Mouse (Mus musculus): ENCODE measurements around the gene Tex52. TPM values are rescaled to one million over a fixed set of nuclear protein-coding genes. Genes with fewer than 3 reads are reported as not detected.

The Tex52 gene
- polyA plus RNA-seq, 1 experiment from 2014 or later, result 0.28 TPM

DNA sequence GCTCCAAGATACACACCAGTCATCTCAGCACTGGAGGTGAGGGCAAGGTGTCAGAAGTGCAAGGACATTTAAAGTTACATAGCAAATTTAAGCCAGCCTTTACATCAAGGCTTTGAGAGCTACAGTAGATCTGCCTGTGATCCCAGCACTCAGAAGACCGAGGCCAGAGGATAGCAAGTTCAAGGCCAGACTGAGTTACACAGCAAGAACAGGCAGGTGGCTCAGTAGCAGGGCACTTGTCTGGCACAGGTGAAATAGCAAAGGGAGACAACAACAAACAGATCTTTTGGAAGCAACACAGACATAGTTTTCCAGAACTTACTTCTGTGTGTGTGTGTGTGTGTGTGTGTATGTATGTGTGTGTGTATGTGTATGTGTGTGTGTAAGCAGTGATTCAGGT lies 42.8 kb downstream of the Tex52 start:
- Histone ChIP-seq H3K36me3 (no peaks in the 10 kb centered on the region), H3K9ac (no peak overlapping the region), H3K9me3 (no peaks in the 10 kb centered on the region), H3K27ac (no peak overlapping the region), H3K4me3 (replicated peaks) (no peak overlapping the region), H3K4me1 (no peaks in the 10 kb centered on the region), H3K4me2 (no peak overlapping the region), H3K27me3 (replicated peaks) (no peaks in the 10 kb centered on the region)
- ATAC-seq (ENCODE audit: insufficient read depth, low FRiP score, low read depth), result no peak
- WGBS, result 89% methylated on average over 1 of the region's 1 CpGs

DNA sequence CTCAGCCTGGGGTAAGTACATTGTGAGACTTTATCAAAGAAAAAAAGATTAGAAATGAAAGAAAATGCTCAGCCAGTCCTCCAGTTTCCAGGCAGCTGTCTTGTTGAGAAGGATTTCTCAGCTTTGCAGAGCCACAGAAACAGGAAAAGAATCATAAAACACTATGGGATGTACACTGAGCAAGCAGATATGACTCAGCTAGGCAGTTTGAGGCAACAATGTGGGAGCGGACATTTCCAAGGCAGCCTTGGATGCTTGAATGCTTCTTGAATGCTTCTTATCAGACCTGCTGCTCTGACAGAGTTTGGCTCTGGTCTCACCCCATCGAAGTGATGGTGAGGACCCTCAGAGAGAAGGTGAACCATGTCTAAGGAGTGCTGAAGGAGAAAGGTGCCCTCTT lies 45.8 kb downstream of the Tex52 start:
- 71% methylated on average over 2 of the region's 2 CpGs for WGBS
- Histone ChIP-seq H3K4me1 (no peaks in the 10 kb centered on the region), H3K4me2 (no peak overlapping the region), H3K9ac (no peak overlapping the region), H3K4me3 (replicated peaks) (no peak overlapping the region), H3K9me3 (no peaks in the 10 kb centered on the region), H3K27me3 (replicated peaks) (no peaks in the 10 kb centered on the region), H3K27ac (0 out of 2 replicates have a peak overlapping the region, but pooled peaks have one; percentile 3), H3K36me3 (no peaks in the 10 kb centered on the region)
- ATAC-seq (ENCODE audit: insufficient read depth, low FRiP score, low read depth), result no peak

DNA sequence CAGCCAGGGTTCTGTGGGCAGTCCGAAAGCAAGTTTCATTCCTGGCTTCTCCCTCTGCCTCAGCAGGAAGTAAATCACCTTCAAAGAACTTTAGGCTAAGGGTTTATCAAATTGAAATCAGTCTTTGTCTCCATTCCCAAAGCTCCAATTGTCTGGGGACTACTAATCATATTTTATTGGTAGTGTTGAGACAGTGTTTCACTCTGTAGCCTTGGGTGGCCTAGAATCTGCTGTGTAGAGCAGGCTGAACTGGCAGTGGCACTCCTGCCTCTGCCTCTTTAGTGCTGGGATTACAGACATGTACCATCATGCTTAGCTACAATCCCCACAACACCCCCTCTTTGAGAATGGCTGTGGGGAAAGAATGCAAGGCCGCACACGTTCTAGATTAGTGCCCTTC lies 46.2 kb downstream of the Tex52 start:
- H3K9ac ChIP-seq, result no peak overlapping the region
- H3K4me2 ChIP-seq, result no peak overlapping the region
- no peaks in the 10 kb centered on the region for H3K9me3 ChIP-seq
- 0 out of 2 replicates have a peak overlapping the region, but pooled peaks have one; percentile 3 for H3K27ac ChIP-seq
- 93% methylated on average over 3 of the region's 3 CpGs for WGBS
- H3K4me3 ChIP-seq (replicated peaks), result no peak overlapping the region
- H3K4me1 ChIP-seq, result no peaks in the 10 kb centered on the region
- no peak for ATAC-seq (ENCODE audit: insufficient read depth, low FRiP score, low read depth)
- no peaks in the 10 kb centered on the region for H3K36me3 ChIP-seq
- no peaks in the 10 kb centered on the region for H3K27me3 ChIP-seq (replicated peaks)

DNA sequence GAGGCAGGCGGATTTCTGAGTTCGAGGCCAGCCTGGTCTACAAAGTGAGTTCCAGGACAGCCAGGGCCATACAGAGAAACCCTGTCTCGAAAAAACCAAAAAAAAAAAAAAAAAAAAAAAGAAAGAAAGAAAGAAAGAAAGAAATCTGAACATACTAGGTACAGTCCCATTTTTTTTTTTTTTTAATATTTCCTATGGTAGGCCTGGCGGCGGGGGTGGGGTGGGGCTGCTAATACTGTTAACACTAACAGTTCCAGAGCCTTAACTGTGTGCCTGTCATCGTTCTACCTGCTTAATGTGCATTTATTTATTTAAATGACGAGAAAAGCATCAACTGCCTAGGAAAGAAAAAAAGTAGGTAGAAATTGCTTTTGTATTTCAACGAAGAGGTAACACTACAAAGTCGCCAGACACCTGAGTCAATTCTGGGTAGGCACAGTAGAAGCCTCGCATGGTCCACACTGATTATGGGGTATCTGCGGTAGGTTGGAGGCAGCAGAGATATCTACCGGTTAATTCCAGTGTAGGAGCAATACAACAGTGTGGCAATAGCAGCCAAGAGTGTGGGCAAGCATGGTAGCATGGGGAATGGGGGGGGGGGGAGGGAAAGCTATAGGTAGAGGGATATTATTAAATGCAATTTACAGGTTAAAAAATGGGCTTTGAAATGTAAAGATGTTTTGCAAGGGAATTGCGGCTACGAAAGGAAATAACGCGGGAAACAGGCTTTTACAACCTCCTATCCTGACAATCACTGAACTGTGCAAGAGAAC lies 48.4 kb downstream of the Tex52 start:
- 34% methylated on average over 15 of the region's 16 CpGs for WGBS

DNA sequence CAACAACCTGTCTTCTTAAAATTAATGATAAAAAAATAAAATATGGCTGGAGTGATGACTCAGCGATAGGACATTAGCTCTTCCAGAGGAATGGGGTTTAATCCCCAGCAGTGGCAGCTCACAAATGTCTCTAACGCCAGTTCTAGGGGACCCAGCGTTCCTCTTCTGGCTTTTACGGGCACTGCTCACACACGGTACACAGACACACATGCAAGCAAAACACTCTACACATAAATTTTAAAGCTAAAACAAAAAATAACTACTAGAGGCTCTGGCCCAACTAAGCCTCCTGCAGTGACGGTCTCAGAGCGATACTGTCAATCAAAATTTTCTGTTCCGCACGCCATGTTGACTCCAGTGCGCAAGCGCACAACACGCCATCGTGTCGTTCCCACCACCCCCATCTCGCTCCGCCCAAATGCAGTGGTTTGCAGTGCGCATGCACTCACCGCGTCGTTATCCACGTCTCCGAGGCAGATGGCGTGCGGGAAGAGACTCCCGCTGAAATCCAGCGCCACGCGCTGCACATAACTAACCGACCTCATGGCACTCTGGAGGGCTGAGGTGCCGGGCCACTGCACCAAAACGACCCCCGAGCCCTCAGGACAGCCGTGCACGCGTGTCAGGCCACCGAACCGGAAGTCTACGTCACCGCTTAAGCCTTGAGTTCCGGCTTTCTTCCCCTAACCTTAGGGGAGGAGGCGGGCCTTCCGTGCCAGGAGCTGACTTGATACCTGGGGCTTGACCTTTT lies 49.2 kb downstream of the Tex52 start, which contains the start of gene Itfg2:
Gene Itfg2, minus strand, starts transcription at position 663 of the 751 bp plus-strand sequence.
- under 1% methylated on average over 42 of the region's 42 CpGs for WGBS
- peak within 1 kb of the TSS; percentile 97 for H3K27ac ChIP-seq
- H3K9me3 ChIP-seq, result no peaks in the 10 kb centered on the region
- peak; percentile 93 for ATAC-seq (ENCODE audit: insufficient read depth, low FRiP score, low read depth)
- peak within 1 kb of the TSS; percentile 72 for H3K4me2 ChIP-seq
- H3K36me3 ChIP-seq, result peaks cover 15% of the 10 kb centered on the region; the same call in 1 of the 2 replicates
- no peaks in the 10 kb centered on the region for H3K27me3 ChIP-seq (replicated peaks)
- H3K9ac ChIP-seq, result peak within 1 kb of the TSS; percentile 65; the same call in 1 of the 2 replicates
- H3K4me3 ChIP-seq (replicated peaks), result peak within 1 kb of the TSS; percentile 71
- no peaks in the 10 kb centered on the region for H3K4me1 ChIP-seq

More for the DNA sequence above, 48.4 kb downstream of the Tex52 start:
- Histone ChIP-seq H3K27me3 (replicated peaks) (no peaks in the 10 kb centered on the region), H3K4me2 (peak overlapping the region; percentile 72), H3K4me3 (replicated peaks) (peak overlapping the region; percentile 71), H3K9ac (peak overlapping the region; percentile 65; the same call in 1 of the 2 replicates), H3K9me3 (no peaks in the 10 kb centered on the region), H3K4me1 (no peaks in the 10 kb centered on the region), H3K27ac (peak overlapping the region; percentile 97), H3K36me3 (peaks cover 9% of the 10 kb centered on the region; the same call in 1 of the 2 replicates)
- peak; percentile 57; the same call in 1 of the 2 replicates for ATAC-seq (ENCODE audit: insufficient read depth, low FRiP score, low read depth)

DNA sequence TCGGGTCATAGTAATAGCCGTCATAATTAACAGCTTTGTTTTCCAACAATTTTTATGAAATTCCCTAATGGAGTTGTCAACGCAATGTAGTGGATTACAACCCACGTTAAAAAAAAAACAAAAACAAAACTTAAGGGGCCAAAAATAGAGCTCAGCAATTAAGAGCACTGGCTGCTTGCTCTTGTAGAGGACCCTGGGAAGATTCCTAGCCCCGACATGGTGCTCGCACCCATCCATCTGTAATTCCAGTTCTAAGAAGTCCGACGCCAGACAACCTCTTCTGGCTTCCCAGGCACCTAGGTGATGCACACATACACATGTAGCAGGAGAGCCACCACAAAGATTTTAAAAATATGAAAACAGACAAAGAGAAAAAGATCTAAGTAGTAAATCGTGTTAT lies 49.8 kb downstream of the Tex52 start:
- peak overlapping the region; percentile 97; the same call in 1 of the 2 replicates for H3K27ac ChIP-seq
- no peaks in the 10 kb centered on the region for H3K4me1 ChIP-seq
- peaks cover 17% of the 10 kb centered on the region for H3K36me3 ChIP-seq
- no peaks in the 10 kb centered on the region for H3K9me3 ChIP-seq
- peak overlapping the region; percentile 71 for H3K4me3 ChIP-seq (replicated peaks)
- 18% methylated on average over 9 of the region's 9 CpGs for WGBS
- no peak for ATAC-seq (ENCODE audit: insufficient read depth, low FRiP score, low read depth)
- H3K27me3 ChIP-seq (replicated peaks), result no peaks in the 10 kb centered on the region
- peak overlapping the region; percentile 72 for H3K4me2 ChIP-seq
- peak overlapping the region; percentile 65; the same call in 1 of the 2 replicates for H3K9ac ChIP-seq

DNA sequence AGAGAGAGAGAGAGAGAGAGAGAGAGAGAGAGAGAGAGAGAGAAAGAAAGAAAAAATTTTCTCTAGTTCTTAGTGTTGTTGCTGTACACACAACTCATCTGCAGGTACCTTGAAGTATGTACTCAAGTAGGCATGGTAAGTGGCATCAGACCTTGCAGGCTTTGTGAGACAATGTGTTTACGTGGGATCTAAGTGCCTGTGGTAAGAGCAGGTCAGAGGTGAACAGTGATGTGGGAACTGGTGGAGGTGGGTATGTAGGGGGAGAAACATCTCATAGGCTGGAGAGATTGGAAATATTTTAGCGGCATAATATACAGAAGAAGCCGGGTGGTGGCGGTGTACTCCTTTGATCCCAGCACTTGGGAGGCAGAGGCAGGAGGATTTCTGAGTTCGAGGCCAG lies 52.3 kb downstream of the Tex52 start:
- Histone ChIP-seq H3K4me3 (replicated peaks) (no peak overlapping the region), H3K9ac (no peak overlapping the region), H3K4me2 (no peak overlapping the region), H3K27me3 (replicated peaks) (no peaks in the 10 kb centered on the region), H3K36me3 (peaks cover 41% of the 10 kb centered on the region), H3K4me1 (no peaks in the 10 kb centered on the region), H3K27ac (no peak overlapping the region), H3K9me3 (no peaks in the 10 kb centered on the region)
- WGBS, result 87% methylated on average over 5 of the region's 5 CpGs
- ATAC-seq (ENCODE audit: insufficient read depth, low FRiP score, low read depth), result no peak

DNA sequence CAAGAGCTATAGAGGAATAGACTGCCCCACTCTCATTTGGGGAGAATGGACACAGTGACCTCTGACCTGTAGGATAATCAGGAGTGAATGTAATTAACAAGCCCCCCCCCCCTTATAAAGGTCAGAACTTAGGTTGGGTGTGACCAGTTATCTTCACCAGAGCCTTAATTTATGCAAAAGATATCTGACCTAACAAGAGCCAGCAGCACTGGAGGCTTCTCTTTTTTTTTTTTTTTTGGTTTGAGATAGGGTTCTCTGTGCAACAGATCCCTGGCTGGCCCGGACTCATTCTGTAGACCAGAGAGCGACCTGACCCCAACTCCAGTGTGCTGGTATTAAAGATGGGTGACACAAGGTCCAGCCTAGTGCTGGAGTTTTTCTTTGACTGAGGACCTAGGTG lies 54.0 kb downstream of the Tex52 start:
- Histone ChIP-seq H3K4me3 (replicated peaks) (no peak overlapping the region), H3K36me3 (peaks cover 58% of the 10 kb centered on the region), H3K4me2 (no peak overlapping the region), H3K27ac (no peak overlapping the region), H3K4me1 (no peaks in the 10 kb centered on the region), H3K9me3 (no peaks in the 10 kb centered on the region), H3K9ac (no peak overlapping the region), H3K27me3 (replicated peaks) (no peaks in the 10 kb centered on the region)
- no peak for ATAC-seq (ENCODE audit: insufficient read depth, low FRiP score, low read depth)
- 87% methylated on average over 2 of the region's 2 CpGs for WGBS

DNA sequence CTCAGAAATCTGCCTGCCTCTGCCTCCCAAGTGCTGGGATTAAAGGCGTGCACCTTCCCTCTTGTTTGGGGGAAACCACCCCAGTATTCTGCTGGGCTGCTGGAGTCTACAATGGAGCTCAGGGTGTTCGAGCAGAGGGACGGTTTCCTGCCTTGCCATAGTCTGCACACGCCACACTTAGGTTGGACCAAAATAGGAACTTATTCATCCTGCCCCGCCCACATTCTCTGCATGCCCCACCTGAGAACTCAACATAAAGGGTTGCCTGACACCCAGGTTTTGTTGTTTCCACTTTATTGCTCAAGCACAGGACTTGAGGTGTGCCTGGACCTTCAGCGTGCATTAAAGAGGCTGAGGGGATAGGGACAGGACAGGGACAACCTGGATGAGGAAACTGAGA lies 54.6 kb downstream of the Tex52 start:
- Histone ChIP-seq H3K4me2 (no peak overlapping the region), H3K4me3 (replicated peaks) (no peak overlapping the region), H3K4me1 (no peaks in the 10 kb centered on the region), H3K27me3 (replicated peaks) (no peaks in the 10 kb centered on the region), H3K9ac (no peak overlapping the region), H3K9me3 (no peaks in the 10 kb centered on the region), H3K36me3 (peaks cover 63% of the 10 kb centered on the region), H3K27ac (no peak overlapping the region)
- no peak for ATAC-seq (ENCODE audit: insufficient read depth, low FRiP score, low read depth)
- 81% methylated on average over 6 of the region's 6 CpGs for WGBS

DNA sequence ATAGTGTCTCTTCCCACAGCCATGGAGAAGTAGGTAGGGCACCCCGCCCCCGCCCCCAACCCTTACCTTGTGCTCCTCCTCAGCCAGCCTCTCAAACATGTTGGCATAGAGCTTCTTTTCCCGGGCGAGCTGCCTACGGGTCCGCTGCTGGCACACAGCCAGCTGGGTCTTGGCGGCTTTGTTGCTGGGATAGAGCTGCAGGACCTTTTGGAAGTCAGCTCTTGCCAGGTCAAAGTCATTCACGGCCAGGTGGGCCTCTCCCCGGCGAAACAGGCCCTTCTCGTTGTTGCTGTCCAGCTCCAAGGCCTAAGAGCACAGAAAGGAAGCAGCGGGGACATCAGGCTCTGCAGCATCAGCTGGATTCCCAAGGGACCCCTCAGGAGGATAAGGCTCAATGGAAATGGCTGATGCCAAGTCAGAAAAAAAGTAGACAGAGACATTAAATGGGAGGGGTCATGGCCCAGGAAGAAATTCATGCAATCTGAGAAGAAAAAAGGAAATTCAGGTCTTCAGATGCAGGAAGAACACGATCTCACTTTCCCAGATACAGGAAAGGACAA lies 57.2 kb downstream of the Tex52 start:
- H3K27me3 ChIP-seq (replicated peaks), result no peaks in the 10 kb centered on the region
- no peak overlapping the region for H3K9ac ChIP-seq
- H3K9me3 ChIP-seq, result no peaks in the 10 kb centered on the region
- no peak overlapping the region for H3K27ac ChIP-seq
- no peak for ATAC-seq (ENCODE audit: insufficient read depth, low FRiP score, low read depth)
- whole genome bisulfite sequencing, result 85% methylated on average over 13 of the region's 13 CpGs
- H3K4me3 ChIP-seq (replicated peaks), result no peak overlapping the region
- peaks cover 74% of the 10 kb centered on the region for H3K36me3 ChIP-seq
- no peak overlapping the region for H3K4me2 ChIP-seq
- peaks cover 5% of the 10 kb centered on the region; the same call in 1 of the 2 replicates for H3K4me1 ChIP-seq

DNA sequence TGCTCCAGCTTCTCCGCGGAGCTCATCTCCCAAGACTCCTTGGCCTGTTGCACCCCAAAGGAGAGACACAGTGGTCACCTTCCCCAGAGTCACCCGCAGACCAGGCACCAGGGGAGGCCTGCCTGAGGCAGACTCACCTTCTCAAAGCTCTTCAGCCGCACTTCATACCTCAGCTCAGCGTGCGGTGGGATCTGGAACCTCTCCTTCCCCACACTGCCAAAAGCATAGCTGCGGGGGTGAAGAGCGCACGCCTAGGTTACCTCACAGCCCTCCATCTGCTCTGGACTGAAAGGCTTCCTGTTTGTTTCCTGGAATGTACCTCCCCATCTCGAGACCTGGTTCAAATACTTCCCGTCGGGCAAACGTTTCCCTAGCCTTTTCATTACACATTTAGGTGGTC lies 58.3 kb downstream of the Tex52 start:
- H3K36me3 ChIP-seq, result peaks cover 66% of the 10 kb centered on the region
- H3K4me3 ChIP-seq (replicated peaks), result no peak overlapping the region
- WGBS, result 92% methylated on average over 13 of the region's 13 CpGs
- H3K9me3 ChIP-seq, result no peaks in the 10 kb centered on the region
- no peak for ATAC-seq (ENCODE audit: insufficient read depth, low FRiP score, low read depth)
- H3K27ac ChIP-seq, result no peak overlapping the region
- no peak overlapping the region for H3K4me2 ChIP-seq
- peaks cover 5% of the 10 kb centered on the region; the same call in 1 of the 2 replicates for H3K4me1 ChIP-seq
- H3K9ac ChIP-seq, result no peak overlapping the region
- no peaks in the 10 kb centered on the region for H3K27me3 ChIP-seq (replicated peaks)

Measured in stomach, embryonic 15.5 days (tissue).